Mouse (Mus musculus) forebrain, embryonic 11.5 days (tissue): ENCODE measurements around the gene Lin37. TPM values are rescaled to one million over a fixed set of nuclear protein-coding genes. Genes with fewer than 3 reads are reported as not detected.

Experiments used
- ATAC-seq: fragments of 200-750 bp; cut with Nextera tagmentation; replicated peaks from 2 replicates; pipeline ENCODE4 v1.8.0; 2017; ENCODE audit warnings: moderate TSS enrichment; ENCODE audit not compliant: low FRiP score
- DNase-seq: peaks from one replicate; pipeline ENCODE4 v3.0.0-alpha.2; 2017; ENCODE audit warnings: low spot score
- H3K27ac ChIP-seq: fragments of 300-500 bp; sonication (generic); 2 replicates; pipeline ENCODE4 v1.5.1; 2014; ENCODE audit warnings: low read depth, low read length
- H3K27me3 ChIP-seq: fragments of 300-500 bp; sonication (generic); 2 replicates; pipeline ENCODE4 v1.6.1; 2014; ENCODE audit warnings: mild to moderate bottlenecking, low read length, mixed read lengths; ENCODE audit not compliant: control insufficient read depth, insufficient read depth
- H3K36me3 ChIP-seq: fragments of 300-500 bp; sonication (generic); 2 replicates; pipeline ENCODE4 v1.6.1; 2014; ENCODE audit warnings: mild to moderate bottlenecking, low read length, moderate library complexity, mixed read lengths; ENCODE audit not compliant: control insufficient read depth, insufficient read depth
- H3K4me1 ChIP-seq: fragments of 300-500 bp; sonication (generic); replicated peaks from 2 replicates; pipeline ENCODE4 v1.6.1; 2014; ENCODE audit warnings: low read length, mixed read lengths; ENCODE audit not compliant: control insufficient read depth, insufficient read depth
- H3K4me2 ChIP-seq: fragments of 300-500 bp; sonication (generic); 2 replicates; pipeline ENCODE4 v1.6.1; 2014; ENCODE audit warnings: low read depth, mild to moderate bottlenecking, low read length, moderate library complexity, mixed read lengths; ENCODE audit not compliant: severe bottlenecking
- H3K4me3 ChIP-seq: fragments of 300-500 bp; sonication (generic); 2 replicates; pipeline ENCODE4 v1.5.1; 2014; ENCODE audit warnings: low read depth, low read length
- H3K9ac ChIP-seq: fragments of 300-500 bp; sonication (generic); 2 replicates; pipeline ENCODE4 v1.6.1; 2014; ENCODE audit warnings: low read length
- H3K9me3 ChIP-seq: fragments of 300-500 bp; sonication (generic); 2 replicates; pipeline ENCODE4 v1.6.1; 2016; ENCODE audit warnings: low read length, mixed read lengths; ENCODE audit not compliant: control insufficient read depth
- WGBS: fragments of 180-500 bp; shearing (Covaris S2); extraction: QIAGEN DNeasy Blood & Tissue Kit; methylation state at CpG from one replicate; pipeline ENCODE4 v1.1.7; 2014; 5-methylcytosine and 5-hydroxymethylcytosine counted together
- polyA plus RNA-seq: library from polyadenylated mRNA; unstranded; fragments of >200 nt; fragmentation: Nextera tagmentation; extraction: Ambion mirVana; gene quantifications from 2 replicates; pipeline ENCODE4 v1.2.1, GENCODE M21; 2014

The Lin37 gene
- polyA plus RNA-seq, 1 experiment from 2014 or later: 45.7 TPM

- peak; percentile 95 for ATAC-seq
- WGBS: under 1% methylated on average over 48 of the region's 68 CpGs
- H3K9me3 ChIP-seq: no peaks in the 10 kb centered on the region
- H3K36me3 ChIP-seq: peaks cover 9% of the 10 kb centered on the region; the same call in 1 of the 2 replicates
- no peaks in the 10 kb centered on the region for H3K27me3 ChIP-seq
- peaks cover 8% of the 10 kb centered on the region for H3K4me1 ChIP-seq
- H3K4me3 ChIP-seq: peak within 1 kb of the TSS; percentile 96
- H3K4me2 ChIP-seq: peak within 1 kb of the TSS; percentile 93
- peak; percentile 99 for DNase-seq
- peak within 1 kb of the TSS; percentile 99 for H3K9ac ChIP-seq
- peak within 1 kb of the TSS; percentile 85 for H3K27ac ChIP-seq
These were observed 29.2 kb upstream of the Lin37 start, which contains the start of gene Kmt2b for GRCm38 (mm10) chr7:30588676-30589434. Kmt2b (minus strand) TSS chr7:30588726.

GRCm38 (mm10) chr7:30587842-30588667 lies 28.4 kb upstream of the Lin37 start:
- DNase-seq: peak; percentile 79
- Histone ChIP-seq H3K4me1 (peaks cover 8% of the 10 kb centered on the region), H3K36me3 (peaks cover 11% of the 10 kb centered on the region; the same call in 1 of the 2 replicates), H3K4me3 (peak overlapping the region; percentile 96), H3K9ac (peak overlapping the region; percentile 99), H3K9me3 (no peaks in the 10 kb centered on the region), H3K27me3 (no peaks in the 10 kb centered on the region), H3K27ac (peak overlapping the region; percentile 85), H3K4me2 (peak overlapping the region; percentile 93)
- WGBS: under 1% methylated on average over 60 of the region's 67 CpGs
- peak; percentile 50 for ATAC-seq

- Histone ChIP-seq H3K4me3 (no peak overlapping the region; the same call in 1 of the 2 replicates), H3K9me3 (no peaks in the 10 kb centered on the region), H3K36me3 (peaks cover 14% of the 10 kb centered on the region), H3K27ac (no peak overlapping the region), H3K27me3 (no peaks in the 10 kb centered on the region), H3K4me2 (no peak overlapping the region; the same call in 1 of the 2 replicates), H3K9ac (no peak overlapping the region; the same call in 1 of the 2 replicates), H3K4me1 (peaks cover 8% of the 10 kb centered on the region)
- WGBS: 90% methylated on average over 28 of the region's 28 CpGs
- DNase-seq: no peak
- no peak for ATAC-seq
These were observed 26.9 kb upstream of the Lin37 start for GRCm38 (mm10) chr7:30586455-30587020.

- no peak overlapping the region for H3K4me3 ChIP-seq
- H3K36me3 ChIP-seq: peaks cover 23% of the 10 kb centered on the region
- no peak overlapping the region for H3K9ac ChIP-seq
- no peak for DNase-seq
- H3K4me1 ChIP-seq: peaks cover 8% of the 10 kb centered on the region
- WGBS: 93% methylated on average over 7 of the region's 7 CpGs
- no peak overlapping the region for H3K27ac ChIP-seq
- ATAC-seq: no peak
- H3K27me3 ChIP-seq: no peaks in the 10 kb centered on the region
- no peaks in the 10 kb centered on the region for H3K9me3 ChIP-seq
- H3K4me2 ChIP-seq: no peak overlapping the region
These were observed 25.5 kb upstream of the Lin37 start for GRCm38 (mm10) chr7:30585170-30585569.

- H3K4me3 ChIP-seq: no peak overlapping the region
- H3K4me1 ChIP-seq: peaks cover 8% of the 10 kb centered on the region; the same call in 1 of the 2 replicates
- no peaks in the 10 kb centered on the region for H3K27me3 ChIP-seq
- 90% methylated on average over 10 of the region's 10 CpGs for whole genome bisulfite sequencing
- H3K27ac ChIP-seq: no peak overlapping the region
- no peak for DNase-seq
- H3K36me3 ChIP-seq: peaks cover 30% of the 10 kb centered on the region
- no peak overlapping the region for H3K9ac ChIP-seq
- no peaks in the 10 kb centered on the region for H3K9me3 ChIP-seq
- no peak for ATAC-seq
- no peak overlapping the region for H3K4me2 ChIP-seq
These were observed 24.7 kb upstream of the Lin37 start for GRCm38 (mm10) chr7:30584339-30584738.

- no peaks in the 10 kb centered on the region for H3K9me3 ChIP-seq
- H3K9ac ChIP-seq: no peak overlapping the region
- peaks cover 45% of the 10 kb centered on the region for H3K36me3 ChIP-seq
- ATAC-seq (no peak), DNase-seq (no peak)
- H3K27ac ChIP-seq: no peak overlapping the region
- H3K4me3 ChIP-seq: no peak overlapping the region
- no peaks in the 10 kb centered on the region for H3K27me3 ChIP-seq
- H3K4me2 ChIP-seq: no peak overlapping the region
- no peaks in the 10 kb centered on the region; the same call in 1 of the 2 replicates for H3K4me1 ChIP-seq
- 96% methylated on average over 16 of the region's 16 CpGs for WGBS
These were observed 21.9 kb upstream of the Lin37 start for GRCm38 (mm10) chr7:30581547-30581946.

GRCm38 (mm10) chr7:30579950-30580349 lies 20.3 kb upstream of the Lin37 start:
- Histone ChIP-seq H3K4me1 (no peaks in the 10 kb centered on the region), H3K4me2 (no peak overlapping the region), H3K27ac (no peak overlapping the region), H3K36me3 (peaks cover 55% of the 10 kb centered on the region), H3K9me3 (no peaks in the 10 kb centered on the region), H3K9ac (no peak overlapping the region), H3K4me3 (no peak overlapping the region), H3K27me3 (no peaks in the 10 kb centered on the region)
- no peak for DNase-seq
- 95% methylated on average over 8 of the region's 8 CpGs for WGBS
- ATAC-seq: no peak

GRCm38 (mm10) chr7:30572969-30573368 lies 13.3 kb upstream of the Lin37 start:
- Histone ChIP-seq H3K27ac (no peak overlapping the region), H3K4me2 (no peak overlapping the region), H3K4me3 (no peak overlapping the region), H3K27me3 (no peaks in the 10 kb centered on the region), H3K9ac (no peak overlapping the region), H3K9me3 (no peaks in the 10 kb centered on the region), H3K4me1 (no peaks in the 10 kb centered on the region), H3K36me3 (peaks cover 54% of the 10 kb centered on the region)
- 91% methylated on average over 2 of the region's 2 CpGs for WGBS
- DNase-seq (no peak), ATAC-seq (no peak)
